Mouse (Mus musculus): ENCODE measurements around the gene Gm20458.

DNA sequence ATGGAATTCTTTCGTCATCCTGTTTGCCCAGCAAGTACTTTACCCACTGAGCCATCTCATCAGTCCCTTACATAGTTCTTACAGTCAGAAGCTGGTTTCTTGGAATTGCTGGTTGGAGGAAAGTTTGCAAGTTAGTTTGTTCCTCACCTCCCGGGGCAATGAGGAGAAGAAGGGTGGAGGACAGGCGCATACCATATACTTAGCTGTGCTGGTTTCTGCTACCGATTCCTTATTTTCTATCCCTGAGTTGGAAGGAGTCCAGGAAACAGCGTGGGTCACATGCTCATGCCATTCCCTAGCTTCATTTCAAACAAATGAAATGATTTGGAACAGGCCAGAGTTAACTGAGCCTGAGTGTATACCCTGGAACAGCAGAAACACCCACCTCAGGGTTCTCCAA, 11.8 kb upstream of the Gm20458 start:
- TF ChIP-seq GATA1 (IDR thresholded peaks at IDR 0.05; ENCODE audit: low read length), result no peak
- TF ChIP-seq TAL1 (IDR thresholded peaks at IDR 0.05; ENCODE audit: low read length), result no peak

All from erythroblast, embryonic 14.5 days (primary cell).